Comparison of ENCODE assay signal across 9 mouse cellular contexts in genomic region chr8:84823653-84824052, GRCm38 (mm10). TPM values are rescaled to one million over a fixed set of nuclear protein-coding genes. Genes with fewer than 3 reads are reported as not detected.
DNase-seq lines count a peak whose midpoint lies in the region; ATAC-seq lines count a peak whose summit lies in the region.
"Had no signal": no experiment of that assay in that cellular context is flagged by ENCODE, and none has a peak within 500 bp of the region (broad histone marks: within the 10 kb centered on the region; RNA-seq: fewer than 3 reads in every experiment).

No protein-coding gene starts in this region.

- peak; percentile 45; the same call in 1 of the 2 replicates for ATAC-seq in heart, embryonic 15.5 days (replicated peaks; ENCODE audit: insufficient number of reproducible peaks, insufficient read depth, low FRiP score, low read depth)
- peak; percentile 99 for ATAC-seq in megakaryocyte progenitor cell, adult 5-6 weeks (replicated peaks; ENCODE audit: poor library complexity)

- no peaks in the 10 kb centered on the region for H3K36me3 ChIP-seq in heart, embryonic 15.5 days

- H3K4me2 ChIP-seq in heart, embryonic 15.5 days, result peak overlapping the region; percentile 46

- peaks cover 13% of the 10 kb centered on the region for H3K4me1 ChIP-seq in heart, embryonic 15.5 days (replicated peaks)

- no peak overlapping the region for H3K27ac ChIP-seq in heart, embryonic 15.5 days
- H3K27ac ChIP-seq: macrophage had no signal

- DNase-seq in adrenal gland, adult (ENCODE audit: inconsistent age in 2 of 2, low spot score in 1 of 2), result peak; percentile 50 to 75
- DNase-seq in adrenal gland, postnatal 4 days (ENCODE audit: low spot score in 2 of 2), result no peak
- DNase-seq in NIH3T3 (ENCODE audit: low read depth), result peak; percentile 86
- DNase-seq in embryo, embryonic 10 days (ENCODE audit: low spot score), result peak; percentile 88
- peak; percentile 62 to 79 for DNase-seq in left cerebral cortex, postnatal 25 days (ENCODE audit: low spot score in 2 of 2)
- DNase-seq in spleen, postnatal 10 days (ENCODE audit: low spot score in 2 of 2), result peak; percentile 51 to 78

- intact Hi-C loops in left cerebral cortex, postnatal 25 days (cut with DNase I), result no loop called here

- H3K9me3 ChIP-seq in heart, embryonic 15.5 days (replicated peaks), result no peaks in the 10 kb centered on the region

- no peak overlapping the region for H3K4me3 ChIP-seq in heart, embryonic 15.5 days

- WGBS in heart, embryonic 15.5 days, result under 1% methylated on average over 18 of the region's 18 CpGs

- H3K9ac ChIP-seq in heart, embryonic 15.5 days, result no peak overlapping the region

- H3K27me3 ChIP-seq in heart, embryonic 15.5 days, result no peaks in the 10 kb centered on the region

RNA-seq across cellular contexts. Expression of gene Dand5, which starts 1.0 kb away (rescaled TPM):
- 1 to 10 TPM; 5.7 to 6.7 TPM for total RNA-seq in adrenal gland, postnatal 4 days (2021)
- 5.8 and 6.4 TPM in 2 replicates for polyA plus RNA-seq in heart, embryonic 15.5 days (2015; fragmentation: Nextera tagmentation; extraction: Ambion mirVana)
- 1 to 10 TPM; 8.3 to 9.5 TPM for total RNA-seq in left cerebral cortex, postnatal 25 days (2021)
- 2.2 and 2.4 TPM in 2 replicates for total RNA-seq in megakaryocyte progenitor cell, adult 5-6 weeks (2015)
- total RNA-seq in megakaryocyte progenitor cell, adult 5-6 weeks (2017), result 1.7 and 4.0 TPM in 2 replicates

RNA-seq across cellular contexts. Expression of gene Gadd45gip1, which starts 7.7 kb away (rescaled TPM):
- 10 to 100 TPM; 46.9 to 48.0 TPM for total RNA-seq in adrenal gland, postnatal 4 days (2021)
- polyA plus RNA-seq in heart, embryonic 15.5 days (2015; fragmentation: Nextera tagmentation; extraction: Ambion mirVana), result 45.3 and 46.5 TPM in 2 replicates
- 10 to 100 TPM; 23.4 to 24.7 TPM for total RNA-seq in left cerebral cortex, postnatal 25 days (2021)
- total RNA-seq in megakaryocyte progenitor cell, adult 5-6 weeks (2015), result 21.4 and 21.9 TPM in 2 replicates
- 51.2 and 57.4 TPM in 2 replicates for total RNA-seq in megakaryocyte progenitor cell, adult 5-6 weeks (2017)

RNA-seq across cellular contexts. Expression of gene Rad23a, which starts 16.8 kb away (rescaled TPM):
- total RNA-seq in adrenal gland, postnatal 4 days (2021), result 10 to 100 TPM; 86.4 to 93.8 TPM
- polyA plus RNA-seq in heart, embryonic 15.5 days (2015; fragmentation: Nextera tagmentation; extraction: Ambion mirVana), result 107 and 123 TPM in 2 replicates
- total RNA-seq in left cerebral cortex, postnatal 25 days (2021), result 10 to 100 TPM; 67.8 to 73.7 TPM
- 30.2 and 34.4 TPM in 2 replicates for total RNA-seq in megakaryocyte progenitor cell, adult 5-6 weeks (2015)
- 26.2 and 26.3 TPM in 2 replicates for total RNA-seq in megakaryocyte progenitor cell, adult 5-6 weeks (2017)

RNA-seq across cellular contexts. Expression of gene Calr, which starts 23.1 kb away (rescaled TPM):
- total RNA-seq in adrenal gland, postnatal 4 days (2021), result 100 to 1,000 TPM; 480 to 531 TPM
- polyA plus RNA-seq in heart, embryonic 15.5 days (2015; fragmentation: Nextera tagmentation; extraction: Ambion mirVana), result 525 and 658 TPM in 2 replicates
- 100 to 1,000 TPM; 562 to 564 TPM for total RNA-seq in left cerebral cortex, postnatal 25 days (2021)
- 1,060 and 1,133 TPM in 2 replicates for total RNA-seq in megakaryocyte progenitor cell, adult 5-6 weeks (2015)
- total RNA-seq in megakaryocyte progenitor cell, adult 5-6 weeks (2017), result 4,756 and 5,574 TPM in 2 replicates

RNA-seq across cellular contexts. Expression of gene Nfix, which starts 23.5 kb away (rescaled TPM):
- 100 to 1,000 TPM; 134 to 137 TPM for total RNA-seq in adrenal gland, postnatal 4 days (2021)
- 15.0 and 20.8 TPM in 2 replicates for polyA plus RNA-seq in heart, embryonic 15.5 days (2015; fragmentation: Nextera tagmentation; extraction: Ambion mirVana)
- total RNA-seq in left cerebral cortex, postnatal 25 days (2021), result 100 to 1,000 TPM; 273 to 322 TPM
- 44.4 and 46.9 TPM in 2 replicates for total RNA-seq in megakaryocyte progenitor cell, adult 5-6 weeks (2015)
- 12.0 and 15.7 TPM in 2 replicates for total RNA-seq in megakaryocyte progenitor cell, adult 5-6 weeks (2017)

Comparison
In these comparisons a context has a peak if more than half of its experiments do, and no peak if none do; other contexts are left out.
1. DNase-seq: peak in adrenal gland, adult (2 of 2), NIH3T3 (single experiment), embryo, embryonic 10 days (single experiment), left cerebral cortex, postnatal 25 days (2 of 2) and spleen, postnatal 10 days (2 of 2); none in adrenal gland, postnatal 4 days (0 of 2).